Mouse (Mus musculus): ENCODE data around the gene Kcnab2.

DNA sequence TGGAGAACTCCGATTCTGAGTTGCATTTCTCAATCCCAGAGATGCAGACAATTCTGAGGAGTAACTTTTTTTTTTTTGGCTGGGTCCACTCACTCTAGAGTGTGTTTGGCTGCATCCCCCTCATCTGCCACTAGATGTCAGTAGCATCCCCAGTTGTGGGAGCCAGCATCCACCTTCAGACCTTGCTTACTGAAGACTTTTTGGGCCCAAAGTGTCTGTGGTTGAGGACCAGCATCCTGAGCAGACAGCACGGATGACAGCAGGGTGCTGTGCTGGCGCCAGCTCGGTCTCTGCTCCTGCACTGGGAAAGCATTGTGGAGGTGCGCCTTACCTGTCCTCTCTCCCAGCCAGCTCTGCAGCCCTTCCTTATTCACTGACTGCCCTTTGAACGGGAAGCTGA is 42.4 kb upstream of the Kcnab2 start:
- TF ChIP-seq CTCF (IDR thresholded peaks at IDR 0.05; ENCODE audit: low read depth) (peak; percentile 75), EP300 (IDR thresholded peaks at IDR 0.05; ENCODE audit: low read depth) (no peak)

Data from heart, postnatal 0 days (tissue).